Mouse (Mus musculus) ES-Bruce4 (cell line): ENCODE results near the gene Ckmt2. TPM values are rescaled to one million over a fixed set of nuclear protein-coding genes. Genes with fewer than 3 reads are reported as not detected.

ENCODE experiments used
- H3K27ac ChIP-seq: 2 replicates; pipeline ENCODE4 v1.5.1; 2012; ENCODE audit warnings: low read length, inconsistent platforms; ENCODE audit not compliant: insufficient read depth
- H3K27me3 ChIP-seq: 2 replicates; pipeline ENCODE4 v1.6.1; 2012; ENCODE audit warnings: mild to moderate bottlenecking, low read length, inconsistent platforms; ENCODE audit not compliant: control insufficient read depth, poor library complexity, insufficient read depth, severe bottlenecking
- H3K36me3 ChIP-seq: 2 replicates; pipeline ENCODE4 v1.6.1; 2012; ENCODE audit warnings: inconsistent platforms, mild to moderate bottlenecking, low read length, moderate library complexity; ENCODE audit not compliant: control insufficient read depth, poor library complexity, insufficient read depth, severe bottlenecking
- H3K4me1 ChIP-seq: one replicate; pipeline ENCODE4 v1.8.1; 2011; ENCODE audit warnings: low read length; ENCODE audit not compliant: control insufficient read depth, insufficient read depth
- H3K4me3 ChIP-seq: 2 replicates; pipeline ENCODE4 v1.5.1; 2011; ENCODE audit warnings: low read depth, mild to moderate bottlenecking, low read length
- H3K9ac ChIP-seq: 2 replicates; pipeline ENCODE4 v1.6.1; 2012; ENCODE audit warnings: low read depth, mild to moderate bottlenecking, inconsistent platforms; ENCODE audit not compliant: poor library complexity, severe bottlenecking
- H3K9me3 ChIP-seq: replicated peaks from 2 replicates; pipeline ENCODE4 v1.6.1; 2012; ENCODE audit warnings: mild to moderate bottlenecking, low read length, inconsistent platforms; ENCODE audit not compliant: control insufficient read depth, poor library complexity, insufficient read depth, severe bottlenecking
- CTCF ChIP-seq: IDR thresholded peaks from one replicate; pipeline ENCODE4 v1.8.1; 2011; ENCODE audit warnings: low read depth, low read length
- EP300 ChIP-seq: IDR thresholded peaks from 2 replicates; pipeline ENCODE4 v1.6.1; 2011; ENCODE audit warnings: low read depth, low read length; ENCODE audit not compliant: insufficient read depth
- POLR2A ChIP-seq: IDR thresholded peaks from one replicate; pipeline ENCODE4 v1.8.1; 2011; ENCODE audit warnings: low read length; ENCODE audit not compliant: insufficient read depth
- polyA plus RNA-seq: library from polyadenylated mRNA; stranded (reverse); fragments of >200 nt; gene quantifications from 2 replicates; pipeline ENCODE4 v1.2.4, GENCODE M21; 2011; ENCODE audit warnings: low read depth; ENCODE audit not compliant: missing spikeins, insufficient read depth, insufficient read length

The Ckmt2 gene
- polyA plus RNA-seq, 1 experiment, result not detected

DNA sequence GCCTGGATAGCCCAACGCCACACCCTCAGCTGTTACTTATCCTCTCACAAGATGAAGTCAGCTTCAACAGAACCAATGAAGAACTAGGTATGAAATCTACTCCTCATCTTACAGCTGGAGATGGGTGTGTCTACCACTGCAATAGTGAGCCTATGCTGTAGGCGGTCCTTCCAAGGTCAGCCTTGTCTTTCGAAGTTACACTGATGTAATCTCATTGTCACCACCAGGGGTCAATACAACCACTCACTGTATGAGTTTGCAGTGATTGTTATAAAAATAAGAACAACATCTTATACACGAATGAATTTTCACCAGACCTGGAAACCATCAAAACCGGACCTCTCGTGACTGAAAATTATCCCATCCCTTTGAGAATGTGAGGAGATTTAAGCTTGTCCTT, 16.4 kb upstream of the Ckmt2 start:
- TF ChIP-seq EP300 (no peak), CTCF (no peak), POLR2A (no peak)
- Histone ChIP-seq H3K9me3 (no peaks in the 10 kb centered on the region), H3K9ac (no peak overlapping the region), H3K4me3 (no peak overlapping the region), H3K4me1 (no peaks in the 10 kb centered on the region), H3K27ac (no peak overlapping the region), H3K27me3 (no peaks in the 10 kb centered on the region), H3K36me3 (no peaks in the 10 kb centered on the region)

GRCm38 (mm10) chr13:91890031-91890619, 13.4 kb upstream of the Ckmt2 start:
- H3K9ac ChIP-seq, result no peak overlapping the region
- H3K4me3 ChIP-seq, result no peak overlapping the region
- TF ChIP-seq POLR2A, result no peak
- no peak for TF ChIP-seq EP300
- no peak for TF ChIP-seq CTCF
- no peaks in the 10 kb centered on the region for H3K36me3 ChIP-seq
- no peaks in the 10 kb centered on the region; the same call in 1 of the 2 replicates for H3K27me3 ChIP-seq
- H3K4me1 ChIP-seq, result no peaks in the 10 kb centered on the region
- no peaks in the 10 kb centered on the region for H3K9me3 ChIP-seq
- no peak overlapping the region for H3K27ac ChIP-seq

DNA sequence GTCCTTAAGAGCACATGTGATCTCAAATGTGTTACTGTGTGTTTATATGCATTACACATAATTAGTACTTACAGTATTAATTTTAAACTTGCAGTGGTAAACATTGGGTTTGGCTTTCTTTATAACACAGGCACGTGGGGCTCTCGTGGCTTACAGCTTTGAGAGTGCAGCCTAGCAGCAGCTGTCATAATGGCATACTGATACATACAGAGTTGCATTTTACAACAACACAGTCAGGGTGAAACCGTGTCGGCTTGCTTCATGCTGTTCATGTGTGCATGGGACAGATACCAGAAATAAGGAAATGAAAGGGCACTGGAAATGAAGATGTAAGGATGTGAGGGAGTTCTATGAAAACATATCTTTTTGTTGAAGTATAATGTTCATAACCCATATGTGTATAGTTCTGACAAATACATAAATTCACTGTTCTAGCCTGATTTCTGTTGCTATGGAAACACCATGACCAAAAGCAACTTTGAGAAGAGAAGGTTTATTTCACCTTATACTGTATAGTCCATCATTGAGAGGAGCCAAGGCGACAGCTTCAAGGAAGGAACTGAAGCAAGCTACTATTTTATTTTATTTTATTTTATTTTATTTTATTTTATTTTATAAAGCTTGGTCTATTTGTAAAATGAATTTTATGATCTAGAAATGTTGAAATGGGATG, 8.2 kb upstream of the Ckmt2 start:
- Histone ChIP-seq H3K9ac (no peak overlapping the region), H3K27ac (no peak overlapping the region), H3K4me3 (no peak overlapping the region), H3K9me3 (no peaks in the 10 kb centered on the region), H3K27me3 (no peaks in the 10 kb centered on the region; the same call in 1 of the 2 replicates), H3K36me3 (no peaks in the 10 kb centered on the region), H3K4me1 (no peaks in the 10 kb centered on the region)
- TF ChIP-seq POLR2A (no peak), CTCF (no peak), EP300 (no peak)

GRCm38 (mm10) chr13:91881837-91882480, 5.3 kb upstream of the Ckmt2 start:
- no peak overlapping the region for H3K4me3 ChIP-seq
- H3K9ac ChIP-seq, result no peak overlapping the region
- no peak overlapping the region for H3K27ac ChIP-seq
- no peaks in the 10 kb centered on the region for H3K36me3 ChIP-seq
- no peaks in the 10 kb centered on the region for H3K4me1 ChIP-seq
- TF ChIP-seq POLR2A (no peak), EP300 (no peak)
- H3K27me3 ChIP-seq, result no peaks in the 10 kb centered on the region; the same call in 1 of the 2 replicates
- H3K9me3 ChIP-seq, result no peaks in the 10 kb centered on the region

DNA sequence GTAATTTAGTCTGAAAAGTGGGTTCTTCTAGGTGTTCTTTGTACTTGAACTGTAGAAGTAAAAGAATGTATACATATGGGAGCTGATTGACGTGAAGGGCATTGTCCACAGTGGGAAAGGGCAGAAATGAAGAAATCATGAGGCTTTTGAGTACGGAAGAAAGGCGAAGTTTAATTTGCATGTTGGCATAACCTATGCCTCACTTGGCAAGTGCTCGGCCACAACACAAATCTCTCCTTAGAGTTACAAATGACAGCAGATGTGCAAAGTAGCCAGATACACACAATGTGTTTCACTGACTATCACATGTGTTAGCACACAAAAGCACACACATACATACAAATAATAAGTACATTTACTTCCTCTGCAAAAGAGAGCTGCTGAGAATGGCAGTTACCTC, 3.6 kb upstream of the Ckmt2 start:
- Histone ChIP-seq H3K9me3 (no peaks in the 10 kb centered on the region), H3K27ac (no peak overlapping the region), H3K4me3 (no peak overlapping the region), H3K4me1 (no peaks in the 10 kb centered on the region), H3K27me3 (no peaks in the 10 kb centered on the region), H3K9ac (no peak overlapping the region), H3K36me3 (no peaks in the 10 kb centered on the region)
- TF ChIP-seq POLR2A (no peak), EP300 (no peak), CTCF (no peak)

DNA sequence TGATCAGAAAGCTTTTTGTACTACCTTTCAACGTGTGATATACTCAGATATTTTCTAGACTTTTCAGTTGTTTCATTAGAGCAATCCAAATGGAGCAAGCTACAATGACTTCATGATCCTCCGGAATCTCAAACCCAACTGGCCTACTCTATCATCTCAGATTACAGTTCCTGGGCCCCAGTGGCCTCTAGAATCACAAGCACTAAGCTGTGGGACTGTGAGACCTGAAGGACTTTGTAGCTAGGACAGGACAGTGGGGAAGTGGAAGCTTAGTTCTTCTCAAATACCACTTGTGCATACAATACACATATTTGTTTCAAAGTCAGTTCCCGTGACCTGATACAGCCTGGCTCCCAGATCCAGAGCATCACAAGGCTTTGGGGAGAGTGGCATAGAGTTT, 1.3 kb upstream of the Ckmt2 start:
- TF ChIP-seq EP300 (no peak), POLR2A (no peak), CTCF (no peak)
- Histone ChIP-seq H3K27ac (no peak overlapping the region), H3K36me3 (no peaks in the 10 kb centered on the region), H3K4me1 (no peaks in the 10 kb centered on the region), H3K27me3 (no peaks in the 10 kb centered on the region), H3K4me3 (no peak overlapping the region), H3K9ac (no peak overlapping the region), H3K9me3 (no peaks in the 10 kb centered on the region)
